Mouse (Mus musculus) myocyte (in vitro differentiated cells): ENCODE measurements around the gene N4bp2.

ENCODE experiments used
- CEBPB ChIP-seq: IDR thresholded peaks from 2 replicates; pipeline ENCODE4 v1.6.1; 2011; ENCODE audit warnings: mild to moderate bottlenecking, moderate library complexity; ENCODE audit not compliant: poor library complexity, insufficient read depth, severe bottlenecking
- MYOD1 ChIP-seq, 3 experiments: IDR thresholded peaks; one replicate each; pipeline ENCODE4 v1.6.1; 2011; ENCODE audit warnings: control low read depth in 2 of 3, low read depth in 2 of 3, mild to moderate bottlenecking in 2 of 3, moderate library complexity in 1 of 3; ENCODE audit not compliant: insufficient read length in 2 of 3, control insufficient read depth in 1 of 3
- POLR2A ChIP-seq: IDR thresholded peaks from one replicate; pipeline ENCODE4 v1.6.1; 2011; ENCODE audit warnings: low read depth, mild to moderate bottlenecking, control low read depth, moderate library complexity; ENCODE audit not compliant: insufficient read length

GRCm38 (mm10) chr5:65765635-65765911 lies 2.3 kb downstream of the N4bp2 start:
- no peak for TF ChIP-seq CEBPB
- TF ChIP-seq POLR2A, result no peak
- TF ChIP-seq MYOD1 (IDR thresholded peaks at IDR 0.05; ENCODE audit: control insufficient read depth in 1 of 3, insufficient read length in 2 of 3, low read depth in 2 of 3), result no peak
